Mouse (Mus musculus): ENCODE measurements around the gene Cdk5rap2.

Cdk5rap2 gene

GRCm38 (mm10) chr4:70259726-70260418 is 150.4 kb downstream of the Cdk5rap2 start:
- peak; percentile 24 for DNase-seq

- no peak for DNase-seq
Observed at GRCm38 (mm10) chr4:70258826-70259225, 151.4 kb downstream of the Cdk5rap2 start.

GRCm38 (mm10) chr4:70258205-70258604 is 152.0 kb downstream of the Cdk5rap2 start:
- peak; percentile 81 for DNase-seq

DNA sequence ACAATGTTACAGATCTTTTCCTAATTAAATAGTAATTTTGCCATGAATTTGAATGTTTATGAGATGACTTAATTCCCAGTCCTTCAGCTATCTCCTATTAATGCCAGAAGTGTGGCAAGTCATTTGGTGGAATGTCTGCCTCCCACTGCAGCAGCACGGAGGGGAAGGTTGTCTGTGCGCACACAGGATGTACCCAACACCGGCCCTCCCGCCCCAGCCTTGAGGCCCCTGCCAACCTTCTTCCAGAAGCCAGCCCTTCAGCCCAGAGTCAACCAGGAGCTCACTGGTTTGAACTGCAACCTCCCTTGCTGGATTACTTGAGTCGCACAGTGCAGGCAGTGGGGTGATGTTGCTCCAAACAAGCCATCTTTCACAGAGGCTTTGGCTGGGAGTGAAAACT is 158.5 kb downstream of the Cdk5rap2 start:
- no peak for DNase-seq

DNA sequence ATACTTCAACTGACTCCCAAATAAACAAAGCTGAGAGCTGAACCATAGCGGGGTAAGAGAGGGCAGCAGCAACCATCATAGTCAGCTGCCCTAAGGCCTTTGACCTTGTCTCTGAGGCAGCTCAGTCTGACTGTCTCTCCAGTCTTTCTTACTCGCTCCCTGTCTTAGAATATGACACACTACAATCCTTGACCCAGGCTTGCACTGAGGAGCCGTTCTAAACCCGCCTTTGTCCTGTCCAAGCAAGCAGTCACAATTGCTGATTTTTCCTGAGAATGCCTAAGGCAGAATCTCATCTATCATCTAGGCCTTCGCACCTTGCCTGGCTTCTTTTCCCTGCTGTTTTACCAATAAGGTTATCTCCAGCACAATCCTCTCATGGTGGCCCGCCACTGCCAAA is 164.5 kb downstream of the Cdk5rap2 start:
- no peak for DNase-seq

DNA sequence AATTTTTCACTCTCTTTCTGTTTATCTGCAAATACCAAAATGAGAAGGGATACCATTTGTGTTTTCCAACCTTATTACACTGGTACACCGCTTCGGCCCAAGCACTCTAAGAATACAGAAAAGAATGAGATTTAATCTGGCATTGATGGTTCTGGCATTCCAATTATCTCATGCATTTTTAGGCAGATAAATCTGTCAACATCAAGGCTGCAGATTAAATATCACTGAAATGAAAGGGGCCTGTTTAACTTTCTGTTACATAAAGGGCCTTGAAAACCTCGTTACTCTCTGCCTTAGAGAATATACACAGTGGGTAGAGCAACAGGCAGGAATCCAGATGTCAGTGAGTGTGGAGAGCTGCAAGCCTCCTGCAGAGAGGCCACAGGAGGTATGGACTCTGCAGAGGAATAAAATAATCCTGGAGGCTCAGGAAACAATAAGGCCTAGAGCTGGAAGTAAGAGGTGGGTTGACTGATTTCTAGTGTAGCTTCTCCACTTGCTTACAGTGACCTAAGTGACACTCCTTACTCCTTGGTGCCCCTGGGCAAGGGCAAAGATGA is 166.6 kb downstream of the Cdk5rap2 start:
- DNase-seq, result no peak

DNA sequence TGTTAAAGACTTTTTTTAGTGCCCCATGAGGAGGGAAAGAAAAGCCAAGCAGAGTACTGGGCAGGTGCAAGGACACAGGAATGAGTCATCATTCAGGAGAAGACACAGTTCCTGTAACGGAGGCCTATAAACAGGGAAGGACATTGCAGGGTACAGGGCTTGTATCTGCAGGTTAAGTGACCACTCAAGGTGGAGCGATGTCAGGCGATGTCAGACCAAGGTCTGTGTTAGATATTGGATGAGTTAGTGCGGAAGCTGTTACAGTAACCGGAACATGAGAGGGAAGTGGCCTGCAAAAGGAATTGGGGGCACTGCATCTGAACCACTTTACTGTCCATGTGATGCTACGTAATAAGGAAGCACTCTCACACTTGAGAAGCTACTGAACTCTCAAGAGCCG is 170.5 kb downstream of the Cdk5rap2 start:
- DNase-seq, result no peak

GRCm38 (mm10) chr4:70238862-70239261 is 171.4 kb downstream of the Cdk5rap2 start:
- no peak for DNase-seq

GRCm38 (mm10) chr4:70232383-70232782 is 177.9 kb downstream of the Cdk5rap2 start:
- no peak for DNase-seq

DNA sequence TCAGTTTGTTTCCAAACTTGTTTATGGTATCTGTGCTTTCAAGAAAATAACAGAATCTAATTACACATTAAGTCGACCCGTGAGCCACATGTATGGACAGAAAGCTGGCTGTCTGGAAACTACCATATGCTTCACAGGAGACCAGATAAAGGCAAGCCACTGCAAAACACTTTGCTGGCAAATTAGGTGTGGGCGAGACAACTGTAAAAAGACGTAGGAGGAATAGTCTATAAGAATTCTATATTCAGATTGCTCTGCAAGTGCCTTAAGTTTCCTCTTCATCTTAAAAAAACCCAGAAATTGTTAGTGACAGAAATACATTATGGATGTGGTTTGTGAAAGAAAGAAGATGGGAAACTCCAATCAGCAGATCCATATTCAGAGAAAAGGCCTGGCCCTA is 180.4 kb downstream of the Cdk5rap2 start:
- peak; percentile 33 for DNase-seq

- DNase-seq, result no peak
Observed at GRCm38 (mm10) chr4:70228350-70228749, 181.9 kb downstream of the Cdk5rap2 start.

DNA sequence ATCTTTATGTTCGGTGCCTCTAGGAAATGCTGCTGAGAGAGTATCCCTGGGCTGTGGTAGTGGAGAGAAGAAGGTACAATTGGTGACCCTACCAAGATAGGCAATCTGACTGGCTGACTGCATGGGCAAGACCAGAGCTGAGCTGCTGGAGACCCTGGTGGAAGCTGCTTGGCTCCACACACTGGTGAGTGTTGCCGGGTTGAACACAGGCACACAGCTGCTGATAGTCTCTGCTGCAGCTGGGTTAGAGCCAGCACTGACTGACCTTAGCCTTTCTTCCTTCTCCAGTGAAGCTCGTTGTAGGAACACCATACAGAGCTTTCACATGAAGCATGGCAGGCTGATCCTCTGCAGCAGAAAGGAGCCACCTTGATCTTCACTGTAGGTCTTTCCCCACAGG is 182.6 kb downstream of the Cdk5rap2 start:
- no peak for DNase-seq

GRCm38 (mm10) chr4:70224503-70224902 is 185.7 kb downstream of the Cdk5rap2 start:
- no peak for DNase-seq

DNA sequence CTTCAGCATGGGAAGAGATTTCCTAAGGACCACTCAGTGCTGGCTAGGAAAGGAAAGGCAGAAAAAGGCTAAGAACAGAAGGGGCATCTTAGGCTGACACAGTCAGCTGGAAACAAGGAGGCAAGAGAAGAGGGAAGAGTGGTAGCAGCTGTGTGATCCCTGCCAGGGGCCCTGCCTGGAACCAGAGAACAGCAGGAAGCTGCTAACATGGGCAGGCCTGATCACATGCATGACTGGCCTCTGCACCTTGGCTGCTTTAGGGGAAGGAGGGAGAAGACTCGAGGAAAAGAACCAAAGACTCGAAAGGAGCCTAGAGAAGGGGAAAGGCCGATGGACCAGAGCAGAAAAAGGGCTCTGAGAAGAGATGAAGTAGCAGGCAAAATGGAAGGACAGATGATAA is 188.4 kb downstream of the Cdk5rap2 start:
- DNase-seq, result no peak

DNA sequence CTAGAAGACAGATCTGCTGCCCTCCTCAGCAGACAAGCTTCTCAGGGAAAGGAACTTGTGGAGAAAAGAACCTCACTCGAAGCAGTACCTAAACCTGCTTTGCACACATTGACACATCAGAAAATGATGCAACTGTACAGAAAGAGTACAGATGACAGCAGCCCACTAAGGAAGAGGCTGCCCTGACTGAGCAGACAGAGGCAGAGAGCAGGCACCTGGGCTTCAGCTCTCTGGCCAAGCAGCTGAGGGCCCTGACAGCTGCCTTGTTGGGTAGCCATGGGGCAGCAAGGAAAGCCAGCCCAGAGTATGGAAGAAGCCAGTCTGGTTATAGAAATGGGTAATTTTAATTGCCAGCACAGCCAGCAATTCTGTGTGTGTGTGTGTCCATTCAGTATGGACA is 188.9 kb downstream of the Cdk5rap2 start:
- no peak for DNase-seq

GRCm38 (mm10) chr4:70220277-70221180 is 189.7 kb downstream of the Cdk5rap2 start:
- DNase-seq, result peak; percentile 26

DNA sequence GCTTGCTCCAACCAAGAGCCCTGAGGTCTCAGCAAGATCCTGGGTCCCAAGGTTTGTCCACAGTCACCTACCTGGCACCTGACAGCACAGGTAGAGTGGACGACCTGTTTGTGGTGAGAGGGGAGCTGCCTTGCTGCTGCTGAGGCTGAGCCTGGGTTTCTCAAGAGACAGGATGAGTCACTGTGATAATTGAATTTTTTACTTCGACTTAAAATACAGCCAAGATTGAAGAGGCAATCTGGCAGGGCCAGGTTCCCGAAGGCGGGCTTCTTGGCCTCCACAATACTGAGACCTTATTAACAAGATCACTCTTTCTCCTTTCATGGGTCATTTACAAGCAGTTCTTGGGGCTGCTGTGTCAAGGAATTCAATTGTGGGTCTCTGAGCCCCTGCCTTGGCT is 190.5 kb downstream of the Cdk5rap2 start:
- peak; percentile 22 for DNase-seq

GRCm38 (mm10) chr4:70185971-70186370 is 224.3 kb downstream of the Cdk5rap2 start:
- DNase-seq, result peak; percentile 20

Data from right cerebral cortex, postnatal 25 days (tissue).